Mouse (Mus musculus) lung, postnatal 0 days (tissue): ENCODE data around the gene Slc36a1.

Experiments used
- CTCF ChIP-seq: IDR thresholded peaks from 2 replicates; pipeline ENCODE4 v1.5.1; 2016; ENCODE audit warnings: antibody characterized with exemption, mild to moderate bottlenecking
- EP300 ChIP-seq: IDR thresholded peaks from 2 replicates; pipeline ENCODE4 v1.6.1; 2016; ENCODE audit warnings: antibody characterized with exemption, mild to moderate bottlenecking, control low read depth

DNA sequence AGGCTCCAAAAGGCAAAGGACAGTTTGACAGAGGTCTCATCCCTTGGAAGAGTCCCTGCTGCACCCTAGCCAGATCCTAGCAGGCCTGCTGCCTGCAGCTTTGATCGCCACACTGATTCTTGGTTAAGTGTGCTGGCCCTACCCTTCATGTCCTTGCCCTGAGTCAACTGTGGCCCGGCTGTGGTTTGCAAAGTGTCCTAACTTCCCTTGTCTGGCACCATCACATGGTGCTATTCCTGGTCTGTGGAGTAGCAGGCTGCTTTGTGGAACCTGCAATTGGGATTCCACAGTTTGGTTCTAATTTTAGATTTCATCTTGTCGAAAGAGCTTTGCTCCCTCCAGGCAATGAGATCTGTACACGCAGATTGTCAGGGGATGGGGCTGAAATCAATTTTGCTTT lies 16.9 kb upstream of the Slc36a1 start:
- TF ChIP-seq CTCF: no peak
- no peak for TF ChIP-seq EP300
